Mouse (Mus musculus) myocyte (in vitro differentiated cells): ENCODE results near the gene Ifnar2. TPM values are rescaled to one million over a fixed set of nuclear protein-coding genes. Genes with fewer than 3 reads are reported as not detected.

ENCODE experiments used
- H3K27me3 ChIP-seq: one replicate; pipeline ENCODE4 v1.6.1; 2011; ENCODE audit not compliant: control insufficient read depth, insufficient read depth, insufficient read length
- H3K36me3 ChIP-seq: one replicate; pipeline ENCODE4 v1.6.1; 2011; ENCODE audit not compliant: control insufficient read depth, insufficient read depth
- H3K4me2 ChIP-seq: one replicate; pipeline ENCODE4 v1.6.1; 2011; ENCODE audit warnings: low read depth, control low read depth
- H3K4me3 ChIP-seq: one replicate; pipeline ENCODE4 v1.5.1; 2011; ENCODE audit warnings: mild to moderate bottlenecking, control low read depth, moderate library complexity
- H3K79me2 ChIP-seq: one replicate; pipeline ENCODE4 v1.6.1; 2011; ENCODE audit not compliant: control insufficient read depth, insufficient read depth
- H3ac ChIP-seq: one replicate; pipeline ENCODE4 v1.6.1; 2011; ENCODE audit not compliant: control insufficient read depth, insufficient read length
- CEBPB ChIP-seq: IDR thresholded peaks from 2 replicates; pipeline ENCODE4 v1.6.1; 2011; ENCODE audit warnings: mild to moderate bottlenecking, moderate library complexity; ENCODE audit not compliant: poor library complexity, insufficient read depth, severe bottlenecking
- E2F4 ChIP-seq: IDR thresholded peaks from one replicate; pipeline ENCODE4 v1.6.1; 2011; ENCODE audit warnings: mild to moderate bottlenecking, control low read depth, moderate library complexity; ENCODE audit not compliant: insufficient read depth
- MAX ChIP-seq: IDR thresholded peaks from one replicate; pipeline ENCODE4 v1.6.1; 2011; ENCODE audit warnings: low read depth, mild to moderate bottlenecking, control low read depth
- MYOD1 ChIP-seq, 3 experiments: IDR thresholded peaks; one replicate each; pipeline ENCODE4 v1.6.1; 2011; ENCODE audit warnings: control low read depth in 2 of 3, low read depth in 2 of 3, mild to moderate bottlenecking in 2 of 3, moderate library complexity in 1 of 3; ENCODE audit not compliant: insufficient read length in 2 of 3, control insufficient read depth in 1 of 3
- MYOG ChIP-seq, 3 experiments: IDR thresholded peaks; one replicate each; pipeline ENCODE4 v1.6.1; 2011; ENCODE audit warnings: control low read depth in 2 of 3, low read depth in 2 of 3, mild to moderate bottlenecking in 2 of 3; ENCODE audit not compliant: insufficient read length in 2 of 3, control insufficient read depth in 1 of 3, insufficient read depth in 1 of 3
- POLR2A ChIP-seq: IDR thresholded peaks from one replicate; pipeline ENCODE4 v1.6.1; 2011; ENCODE audit warnings: low read depth, mild to moderate bottlenecking, control low read depth, moderate library complexity; ENCODE audit not compliant: insufficient read length
- POLR2AphosphoS2 ChIP-seq: IDR thresholded peaks from one replicate; pipeline ENCODE4 v1.6.1; 2011; ENCODE audit warnings: low read depth, control low read depth; ENCODE audit not compliant: insufficient read length
- REST ChIP-seq: IDR thresholded peaks from one replicate; pipeline ENCODE4 v1.6.1; 2011; ENCODE audit warnings: mild to moderate bottlenecking, control low read depth, moderate library complexity; ENCODE audit not compliant: insufficient read depth, insufficient read length
- SRF ChIP-seq: IDR thresholded peaks from one replicate; pipeline ENCODE4 v1.6.1; 2011; ENCODE audit warnings: low read depth; ENCODE audit not compliant: control insufficient read depth, insufficient read length
- TCF12 ChIP-seq: IDR thresholded peaks from one replicate; pipeline ENCODE4 v1.6.1; 2011; ENCODE audit warnings: mild to moderate bottlenecking, control low read depth; ENCODE audit not compliant: poor library complexity, insufficient read depth, severe bottlenecking
- TCF3 ChIP-seq: IDR thresholded peaks from one replicate; pipeline ENCODE4 v1.6.1; 2011; ENCODE audit warnings: low read depth, control low read depth; ENCODE audit not compliant: insufficient read length
- USF1 ChIP-seq: IDR thresholded peaks from one replicate; pipeline ENCODE4 v1.6.1; 2011; ENCODE audit warnings: low read depth, mild to moderate bottlenecking, control low read depth, moderate library complexity
- polyA plus RNA-seq: library from polyadenylated mRNA; unstranded; fragments of >200 nt; fragmentation: generic; extraction: Trizol; gene quantifications from one replicate; pipeline ENCODE4 v1.2.1, GENCODE M21; 2012; ENCODE audit warnings: missing spikeins

Gene Ifnar2
- polyA plus RNA-seq, 1 experiment = 47.0 TPM

DNA sequence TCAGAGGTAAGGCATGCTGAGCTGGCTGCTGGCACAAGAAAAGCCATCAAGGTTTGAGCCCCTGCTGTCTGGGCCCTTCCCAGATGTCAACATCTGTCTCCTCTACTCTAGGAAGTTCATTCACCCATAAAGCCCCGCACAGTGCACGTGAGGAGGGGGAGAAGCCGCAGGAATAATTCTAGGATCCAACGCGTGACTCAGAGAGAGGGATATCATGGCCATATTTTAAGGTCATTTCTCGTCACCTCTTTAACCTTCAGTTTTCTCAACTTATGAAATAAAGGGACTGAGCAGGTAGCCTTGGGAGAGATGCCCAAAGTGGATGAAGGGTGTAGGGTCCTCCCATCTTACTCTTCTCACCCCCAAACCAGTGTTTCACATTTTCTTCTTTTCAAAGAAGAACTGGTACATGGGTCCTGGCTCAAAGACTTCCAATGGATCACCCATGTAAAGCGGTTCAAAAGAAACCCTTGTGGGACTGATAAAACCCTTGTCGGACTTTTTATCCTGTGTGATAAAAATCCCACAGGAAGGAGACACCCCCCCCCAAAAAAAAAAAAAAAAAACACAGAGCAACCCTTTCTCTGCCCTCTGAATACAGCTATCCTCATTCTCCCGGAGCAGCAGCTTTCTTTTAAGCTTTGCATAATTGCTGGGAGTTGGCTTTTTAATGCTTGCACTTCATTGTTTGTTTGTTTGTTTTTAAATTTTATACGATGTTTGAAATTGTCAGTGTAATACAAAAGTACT is 32.4 kb downstream of the Ifnar2 start:
- peak overlapping the region; percentile 60 for H3K4me3 ChIP-seq
- TF ChIP-seq POLR2AphosphoS2 = no peak
- no peak for TF ChIP-seq TCF3
- TF ChIP-seq REST = no peak

DNA sequence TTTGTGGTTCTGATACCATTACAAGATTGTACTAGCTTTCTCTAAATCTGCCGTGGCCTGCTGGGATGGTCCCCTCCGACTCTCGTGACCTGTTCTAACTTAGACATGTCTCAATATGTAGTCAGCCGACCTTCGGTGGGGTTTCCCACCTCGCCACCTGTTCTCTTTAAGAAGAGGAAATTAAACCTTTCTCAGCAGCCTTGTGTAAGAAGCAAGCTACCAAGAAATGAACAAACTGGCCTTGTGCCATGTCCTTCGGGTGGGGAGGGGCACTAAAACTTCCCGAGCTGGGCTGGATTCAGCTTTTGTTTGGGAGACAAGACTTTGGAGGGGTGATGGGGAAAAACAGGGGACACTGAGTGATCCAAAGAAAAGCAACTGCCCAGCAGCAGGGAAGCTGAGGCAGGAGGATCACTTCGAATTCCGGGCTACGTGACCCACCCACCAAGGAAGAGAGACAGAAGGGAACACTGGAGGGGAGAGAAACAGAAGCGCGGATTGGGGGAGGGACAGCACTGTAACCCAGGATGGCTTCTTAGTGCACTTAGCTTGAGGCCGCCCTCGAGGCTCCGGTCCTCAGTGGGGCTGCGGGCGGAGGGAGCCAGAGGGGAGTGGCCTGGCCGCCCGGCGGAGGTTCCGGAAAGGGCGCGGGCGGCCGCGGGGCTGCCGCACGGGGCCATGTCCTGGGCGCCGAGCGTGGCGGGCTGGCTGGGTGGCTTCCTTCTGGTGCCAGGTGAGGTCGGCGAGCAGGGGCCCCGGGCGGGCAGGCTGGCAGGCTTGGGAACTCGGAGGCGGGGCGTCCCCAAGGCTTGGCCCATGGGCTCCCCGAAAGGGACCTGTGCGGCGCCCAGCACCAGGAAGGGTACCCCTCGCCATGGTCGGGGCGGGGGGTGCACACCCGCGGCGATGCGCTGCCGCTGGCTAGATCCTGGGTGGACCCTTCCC is 33.3 kb downstream of the Ifnar2 start, which contains the start of gene Il10rb:
TSS of gene Il10rb (plus strand) at position 525 of the 945 bp plus-strand sequence.
- H3K4me2 ChIP-seq = peak within 1 kb of the TSS; percentile 85
- TF ChIP-seq SRF (no peak), MYOD1 (IDR thresholded peaks at IDR 0.05; ENCODE audit: control insufficient read depth in 1 of 3, insufficient read length in 2 of 3, low read depth in 2 of 3) (no peak), TCF3 (no peak), MYOG (IDR thresholded peaks at IDR 0.05; ENCODE audit: control insufficient read depth in 1 of 3, insufficient read depth in 1 of 3, insufficient read length in 2 of 3, low read depth in 2 of 3) (no peak), POLR2A (peak; percentile 87), POLR2AphosphoS2 (peak; percentile 43)
- H3K4me3 ChIP-seq = peak within 1 kb of the TSS; percentile 60
- no peaks in the 10 kb centered on the region for H3K79me2 ChIP-seq
- H3K27me3 ChIP-seq = no peaks in the 10 kb centered on the region
- no peaks in the 10 kb centered on the region for H3K36me3 ChIP-seq
- peak within 1 kb of the TSS; percentile 9 for H3ac ChIP-seq

More for the DNA sequence above, 32.4 kb downstream of the Ifnar2 start:
- Histone ChIP-seq H3K79me2 (no peaks in the 10 kb centered on the region), H3ac (no peak overlapping the region), H3K27me3 (no peaks in the 10 kb centered on the region), H3K36me3 (no peaks in the 10 kb centered on the region), H3K4me2 (peak overlapping the region; percentile 85)

- peak overlapping the region; percentile 85 for H3K4me2 ChIP-seq
- no peaks in the 10 kb centered on the region for H3K36me3 ChIP-seq
- peak overlapping the region; percentile 60 for H3K4me3 ChIP-seq
- H3K27me3 ChIP-seq = no peaks in the 10 kb centered on the region
- H3ac ChIP-seq = peak overlapping the region; percentile 9
- no peaks in the 10 kb centered on the region for H3K79me2 ChIP-seq
- TF ChIP-seq MYOD1 (IDR thresholded peaks at IDR 0.05; ENCODE audit: control insufficient read depth in 1 of 3, insufficient read length in 2 of 3, low read depth in 2 of 3) = peak in 1 of 3 experiments; percentile 15
- TF ChIP-seq USF1 = no peak
- TF ChIP-seq POLR2A = no peak
- peak; percentile 61 for TF ChIP-seq CEBPB
These were observed 34.1 kb downstream of the Ifnar2 start for GRCm38 (mm10) chr16:91406585-91407220.

DNA sequence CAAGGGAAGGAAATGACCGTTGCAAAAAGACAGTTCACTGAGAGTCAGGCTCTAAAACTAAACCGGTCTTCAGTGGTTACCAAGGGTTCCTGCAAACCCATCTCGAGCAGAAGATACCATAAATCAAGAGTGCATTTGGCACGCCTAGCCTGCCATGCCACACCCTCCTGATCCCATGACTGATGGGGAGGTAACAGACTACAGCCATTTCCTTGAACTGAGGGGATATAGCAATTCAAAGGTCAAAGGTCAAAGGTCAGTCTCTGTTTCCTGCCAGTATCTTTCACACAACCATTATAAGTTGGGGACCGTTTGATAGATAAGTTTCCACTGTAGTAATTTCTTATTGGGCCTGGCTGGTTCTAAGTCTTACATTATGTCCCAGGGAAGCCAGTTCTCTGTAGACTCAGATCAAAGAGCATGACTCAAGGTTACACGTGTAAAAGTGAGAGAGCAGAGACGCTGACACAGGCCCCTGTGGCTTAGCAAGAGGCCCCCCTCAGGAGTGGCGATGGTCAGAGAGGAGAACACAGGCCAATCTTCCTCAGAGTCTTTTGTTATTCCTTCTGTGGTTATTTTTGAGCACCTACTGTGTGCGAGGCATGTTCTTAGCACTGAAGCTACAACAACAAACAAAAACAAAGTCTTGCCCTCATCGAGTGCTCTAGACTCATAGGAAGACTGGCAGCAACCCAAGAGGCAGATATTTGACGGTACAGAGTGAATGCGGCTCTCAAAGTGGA is 40.7 kb downstream of the Ifnar2 start:
- Histone ChIP-seq H3ac (no peak overlapping the region), H3K79me2 (no peaks in the 10 kb centered on the region), H3K4me2 (no peak overlapping the region), H3K4me3 (no peak overlapping the region), H3K27me3 (no peaks in the 10 kb centered on the region), H3K36me3 (peaks cover 14% of the 10 kb centered on the region)
- TF ChIP-seq MYOG (IDR thresholded peaks at IDR 0.05; ENCODE audit: control insufficient read depth in 1 of 3, insufficient read depth in 1 of 3, insufficient read length in 2 of 3, low read depth in 2 of 3) = no peak
- no peak for TF ChIP-seq TCF12
- TF ChIP-seq TCF3 = no peak
- no peak for TF ChIP-seq POLR2AphosphoS2
- TF ChIP-seq POLR2A = no peak
- no peak for TF ChIP-seq MYOD1 (IDR thresholded peaks at IDR 0.05; ENCODE audit: control insufficient read depth in 1 of 3, insufficient read length in 2 of 3, low read depth in 2 of 3)
- no peak for TF ChIP-seq MAX
- no peak for TF ChIP-seq CEBPB
- no peak for TF ChIP-seq E2F4
- no peak for TF ChIP-seq USF1
- no peak for TF ChIP-seq REST
- TF ChIP-seq SRF = no peak
